Mouse (Mus musculus): ENCODE data around the gene Smchd1.

DNA sequence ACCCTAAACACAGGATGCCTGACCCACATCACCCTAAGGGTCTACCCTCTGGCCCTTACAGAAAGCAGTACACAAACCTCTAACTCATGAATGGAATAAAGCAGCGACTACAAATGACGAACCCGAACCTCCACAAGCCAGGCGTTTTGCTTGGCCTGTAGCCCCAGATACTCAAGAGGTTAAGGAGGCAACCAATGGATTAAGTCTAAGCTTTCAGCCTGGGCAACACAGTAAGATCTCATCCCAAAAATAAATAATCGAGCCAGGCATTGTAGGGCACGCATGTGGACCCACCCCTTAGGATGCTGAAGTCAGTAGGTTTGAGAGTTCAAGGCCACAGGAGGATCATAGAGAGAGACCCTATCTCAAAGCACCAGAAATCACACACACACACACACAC lies 169.1 kb downstream of the Smchd1 start:
- TF ChIP-seq EP300 (optimal IDR thresholded peaks at IDR 0.05) = no peak
- TF ChIP-seq CTCF (IDR thresholded peaks at IDR 0.05; ENCODE audit: low read depth) = no peak

All from stomach, postnatal 0 days (tissue).